Mouse (Mus musculus) kidney, postnatal 0 days (tissue): ENCODE results near the gene Olfr464. TPM values are rescaled to one million over a fixed set of nuclear protein-coding genes. Genes with fewer than 3 reads are reported as not detected.
"Not testable (repeated sequence)": the region's sequence is repeated elsewhere in the genome, so short reads cannot be mapped to it uniquely, and the experiment has no call there.

Experiments used
- ATAC-seq: fragments of 200-750 bp; cut with Nextera tagmentation; replicated peaks from 2 replicates; pipeline ENCODE4 v1.8.0; 2017; ENCODE audit warnings: low read depth, moderate number of reproducible peaks, moderate TSS enrichment, moderate library complexity; ENCODE audit not compliant: low FRiP score
- DNase-seq: peaks from one replicate; pipeline ENCODE4 v3.0.0-alpha.2; 2016; ENCODE audit warnings: low spot score
- H3K27ac ChIP-seq: fragments of 300-500 bp; sonication (generic); 2 replicates; pipeline ENCODE4 v1.5.1; 2014; ENCODE audit warnings: mild to moderate bottlenecking
- H3K27me3 ChIP-seq: fragments of 300-500 bp; sonication (generic); 2 replicates; pipeline ENCODE4 v1.6.1; 2014; ENCODE audit warnings: low read length, mixed read lengths; ENCODE audit not compliant: insufficient read depth
- H3K36me3 ChIP-seq: fragments of 300-500 bp; sonication (generic); 2 replicates; pipeline ENCODE4 v1.6.1; 2014; ENCODE audit warnings: low read length, mixed read lengths; ENCODE audit not compliant: insufficient read depth
- H3K4me1 ChIP-seq: fragments of 300-500 bp; sonication (generic); replicated peaks from 2 replicates; pipeline ENCODE4 v1.6.1; 2014; ENCODE audit warnings: antibody characterized with exemption, low read length, mixed read lengths; ENCODE audit not compliant: insufficient read depth
- H3K4me2 ChIP-seq: fragments of 300-500 bp; sonication (generic); 2 replicates; pipeline ENCODE4 v1.6.1; 2014; ENCODE audit warnings: mild to moderate bottlenecking, low read length, moderate library complexity, mixed read lengths
- H3K4me3 ChIP-seq: fragments of 300-500 bp; sonication (generic); replicated peaks from 2 replicates; pipeline ENCODE4 v1.5.1; 2014; ENCODE audit warnings: low read depth, low read length
- H3K9ac ChIP-seq: fragments of 300-500 bp; sonication (generic); 2 replicates; pipeline ENCODE4 v1.6.1; 2014; ENCODE audit warnings: low read depth, low read length
- H3K9me3 ChIP-seq: fragments of 300-500 bp; sonication (generic); replicated peaks from 2 replicates; pipeline ENCODE4 v1.6.1; 2016; ENCODE audit warnings: low read length, inconsistent platforms, mixed read lengths
- CTCF ChIP-seq: IDR thresholded peaks from 2 replicates; pipeline ENCODE4 v1.5.1; 2016; ENCODE audit warnings: antibody characterized with exemption, low read depth, mild to moderate bottlenecking, moderate library complexity
- WGBS: fragments of 180-500 bp; shearing (Covaris S2); extraction: QIAGEN DNeasy Blood & Tissue Kit; methylation state at CpG from one replicate; pipeline ENCODE4 v1.1.7; 2014; 5-methylcytosine and 5-hydroxymethylcytosine counted together
- polyA plus RNA-seq: library from polyadenylated mRNA; unstranded; fragments of >200 nt; fragmentation: Nextera tagmentation; extraction: Ambion mirVana; gene quantifications from 2 replicates; pipeline ENCODE4 v1.2.1, GENCODE M21; 2015

Olfr464 gene
- polyA plus RNA-seq, 1 experiment from 2014 or later, result not detected

DNA sequence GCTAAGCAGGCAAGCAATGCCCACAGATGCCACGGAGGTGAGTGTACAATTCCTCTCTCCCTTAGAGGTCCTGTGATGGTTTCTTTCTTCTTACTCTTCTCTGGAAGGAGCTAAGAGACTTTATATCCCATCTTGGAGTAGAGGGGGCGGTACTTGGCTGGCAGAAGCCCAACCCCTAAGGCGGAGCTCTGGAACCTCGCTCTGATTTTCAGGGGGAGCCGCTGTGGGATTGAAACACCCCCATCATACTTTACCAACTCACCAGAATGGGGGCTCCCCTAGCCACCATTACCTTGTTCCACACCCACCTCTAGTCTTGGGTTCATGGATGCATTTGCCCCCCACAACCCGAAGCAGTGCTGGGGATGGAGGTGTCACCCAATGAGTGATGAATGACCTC is 45.3 kb downstream of the Olfr464 start, which contains the start of gene Epx:
Epx (minus strand) TSS at position 101 of the 400 bp plus-strand sequence.
- no peaks in the 10 kb centered on the region for H3K27me3 ChIP-seq
- WGBS, result 84% methylated on average over 6 of the region's 6 CpGs
- no peak for ATAC-seq

GRCm38 (mm10) chr11:87871766-87872165 is 49.0 kb downstream of the Olfr464 start:
- no peak overlapping the region for H3K9ac ChIP-seq
- ATAC-seq, result no peak
- TF ChIP-seq CTCF, result no peak

More for the DNA sequence above, 45.3 kb downstream of the Olfr464 start, which contains the start of gene Epx:
- Histone ChIP-seq H3K4me3 (no peak within 1 kb of the TSS), H3K4me1 (no peaks in the 10 kb centered on the region), H3K27ac (no peak within 1 kb of the TSS), H3K36me3 (no peaks in the 10 kb centered on the region), H3K9ac (no peak within 1 kb of the TSS), H3K4me2 (no peak within 1 kb of the TSS), H3K9me3 (no peaks in the 10 kb centered on the region)
- TF ChIP-seq CTCF, result no peak
- DNase-seq, result no peak

DNA sequence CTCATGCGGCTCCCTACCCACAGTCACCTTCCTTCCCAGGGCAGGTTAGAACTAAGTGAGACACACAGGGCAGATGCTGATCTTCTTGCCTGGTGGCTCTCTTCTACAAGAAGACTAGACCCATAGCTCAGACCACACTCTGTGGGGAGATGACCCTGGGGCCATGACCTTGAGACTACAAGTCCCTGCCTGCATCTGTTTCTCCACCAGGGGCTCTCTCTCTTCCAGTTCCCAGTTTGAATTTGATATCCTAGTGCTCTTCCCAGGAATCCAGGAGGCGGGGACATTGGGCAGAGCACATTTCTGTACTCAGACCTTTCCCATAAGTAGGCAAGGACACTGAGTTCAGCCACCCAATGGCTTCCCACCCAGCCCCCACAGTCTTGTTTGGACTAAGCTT is 50.7 kb downstream of the Olfr464 start:
- H3K36me3 ChIP-seq, result no peaks in the 10 kb centered on the region
- no peak overlapping the region for H3K27ac ChIP-seq
- no peak overlapping the region for H3K4me2 ChIP-seq
- DNase-seq, result peak; percentile 32
- ATAC-seq, result no peak
- no peak overlapping the region for H3K9ac ChIP-seq
- H3K4me1 ChIP-seq, result no peaks in the 10 kb centered on the region
- 71% methylated on average over 2 of the region's 2 CpGs for WGBS
- H3K27me3 ChIP-seq, result no peaks in the 10 kb centered on the region
- H3K4me3 ChIP-seq, result no peak overlapping the region
- TF ChIP-seq CTCF, result peak; percentile 28; the same call in 1 of the 2 replicates
- H3K9me3 ChIP-seq, result no peaks in the 10 kb centered on the region

More at GRCm38 (mm10) chr11:87871766-87872165, 49.0 kb downstream of the Olfr464 start:
- Histone ChIP-seq H3K4me1 (no peaks in the 10 kb centered on the region), H3K27me3 (no peaks in the 10 kb centered on the region), H3K27ac (no peak overlapping the region), H3K4me3 (no peak overlapping the region), H3K4me2 (no peak overlapping the region), H3K36me3 (no peaks in the 10 kb centered on the region), H3K9me3 (no peaks in the 10 kb centered on the region)
- WGBS, result 21% methylated on average over 8 of the region's 8 CpGs
- peak; percentile 8 for DNase-seq

DNA sequence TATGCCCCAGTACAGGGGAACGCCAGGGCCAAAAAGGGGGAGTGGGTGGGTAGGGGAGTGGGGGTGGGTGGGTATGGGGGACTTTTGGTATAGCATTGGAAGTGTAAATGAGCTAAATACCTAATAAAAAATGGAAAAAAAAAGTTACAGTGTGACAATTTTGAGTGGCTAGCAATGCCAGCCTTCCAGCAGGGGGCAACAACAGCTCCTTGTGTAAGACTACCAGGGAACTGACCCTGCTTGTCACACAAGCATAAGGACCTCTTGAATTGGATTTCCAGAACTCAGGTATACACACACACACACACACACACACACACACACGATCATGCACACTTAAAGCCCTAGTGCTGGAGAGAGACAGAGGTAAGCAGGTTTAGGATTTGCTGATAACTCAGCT is 53.9 kb downstream of the Olfr464 start:
- not testable (repeated sequence) for H3K4me3 ChIP-seq, H3K9me3 ChIP-seq, H3K4me1 ChIP-seq, ATAC-seq, H3K9ac ChIP-seq, H3K27ac ChIP-seq, H3K27me3 ChIP-seq, H3K36me3 ChIP-seq, H3K4me2 ChIP-seq, DNase-seq
- TF ChIP-seq CTCF, result peak; percentile 38; the same call in 1 of the 2 replicates
- WGBS, result 88% methylated on average over 1 of the region's 2 CpGs

Other genes with a start within 250 kb of the Olfr464 start
- gene Supt4a, start 183.4 kb downstream of the Olfr464 start, polyA plus RNA-seq, result 165 and 171 TPM in 2 replicates
- gene Tspoap1, start 160.4 kb downstream of the Olfr464 start, polyA plus RNA-seq, result 1.9 and 2.5 TPM in 2 replicates
- gene Mpo, start 127.4 kb downstream of the Olfr464 start, polyA plus RNA-seq, result 0.12 and 0.52 TPM in 2 replicates
- gene Lpo, start 92.7 kb downstream of the Olfr464 start, polyA plus RNA-seq, result 1.0 and 2.0 TPM in 2 replicates
- 10.1 and 12.2 TPM in 2 replicates for gene Mks1, start 67.8 kb downstream of the Olfr464 start, polyA plus RNA-seq
- gene Epx, start 45.4 kb downstream of the Olfr464 start, polyA plus RNA-seq, result 1.2 and 1.8 TPM in 2 replicates
- not detected in 2 replicates for gene Olfr462, start 28.7 kb downstream of the Olfr464 start, polyA plus RNA-seq
- gene Olfr463, start 23.6 kb downstream of the Olfr464 start, polyA plus RNA-seq, result not detected in 2 replicates
- gene Dynll2, start 66.6 kb upstream of the Olfr464 start, polyA plus RNA-seq, result 24.0 and 24.7 TPM in 2 replicates
- 187 and 206 TPM in 2 replicates for gene Srsf1, start 126.4 kb upstream of the Olfr464 start, polyA plus RNA-seq
- gene Vezf1, start 147.3 kb upstream of the Olfr464 start, polyA plus RNA-seq, result 38.8 and 39.8 TPM in 2 replicates
- 16.4 and 19.4 TPM in 2 replicates for gene Cuedc1, start 177.1 kb upstream of the Olfr464 start, polyA plus RNA-seq